Mouse (Mus musculus) neutrophil, adult 5-6 weeks (primary cell): ENCODE results near the gene Lrrc75a. TPM values are rescaled to one million over a fixed set of nuclear protein-coding genes. Genes with fewer than 3 reads are reported as not detected.

Experiments used
- ATAC-seq: fragments of 151-379, 151-347 bp; 2 replicates; pipeline ENCODE4 v1.8.0; 2017; ENCODE audit warnings: mild to moderate bottlenecking, moderate TSS enrichment; ENCODE audit not compliant: insufficient number of reproducible peaks, poor library complexity, low FRiP score, severe bottlenecking; ENCODE audit errors: extremely low read depth
- total RNA-seq: library from RNA; stranded (forward); fragments of 200-1000 nt; gene quantifications from 2 replicates; pipeline ENCODE4 v1.2.3, GENCODE M21; 2017

The Lrrc75a gene
- total RNA-seq, 1 experiment from 2014 or later = 3.4 TPM

DNA sequence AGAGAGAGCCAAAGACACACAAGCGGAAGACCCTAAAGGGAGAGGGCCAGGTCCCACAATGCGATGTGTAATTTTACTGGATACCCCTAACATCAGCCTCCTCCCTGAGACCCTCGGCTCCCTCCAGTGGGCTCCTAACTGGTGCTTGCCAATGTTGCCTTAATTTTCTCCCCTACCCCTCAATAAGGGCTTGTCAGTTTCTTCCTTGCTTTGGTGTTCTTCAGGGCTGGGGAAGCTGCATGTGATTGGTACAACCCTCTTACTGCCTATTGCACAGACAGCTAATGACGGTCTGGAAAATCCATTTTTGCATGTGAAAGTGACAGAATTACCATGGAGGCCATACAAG is 1.9 kb downstream of the Lrrc75a start:
- no peak for ATAC-seq

- ATAC-seq = no peak
Measured at GRCm38 (mm10) chr11:62645732-62646494, 2.4 kb downstream of the Lrrc75a start.

- ATAC-seq = no peak
Measured at GRCm38 (mm10) chr11:62645337-62645675, 3.0 kb downstream of the Lrrc75a start.

DNA sequence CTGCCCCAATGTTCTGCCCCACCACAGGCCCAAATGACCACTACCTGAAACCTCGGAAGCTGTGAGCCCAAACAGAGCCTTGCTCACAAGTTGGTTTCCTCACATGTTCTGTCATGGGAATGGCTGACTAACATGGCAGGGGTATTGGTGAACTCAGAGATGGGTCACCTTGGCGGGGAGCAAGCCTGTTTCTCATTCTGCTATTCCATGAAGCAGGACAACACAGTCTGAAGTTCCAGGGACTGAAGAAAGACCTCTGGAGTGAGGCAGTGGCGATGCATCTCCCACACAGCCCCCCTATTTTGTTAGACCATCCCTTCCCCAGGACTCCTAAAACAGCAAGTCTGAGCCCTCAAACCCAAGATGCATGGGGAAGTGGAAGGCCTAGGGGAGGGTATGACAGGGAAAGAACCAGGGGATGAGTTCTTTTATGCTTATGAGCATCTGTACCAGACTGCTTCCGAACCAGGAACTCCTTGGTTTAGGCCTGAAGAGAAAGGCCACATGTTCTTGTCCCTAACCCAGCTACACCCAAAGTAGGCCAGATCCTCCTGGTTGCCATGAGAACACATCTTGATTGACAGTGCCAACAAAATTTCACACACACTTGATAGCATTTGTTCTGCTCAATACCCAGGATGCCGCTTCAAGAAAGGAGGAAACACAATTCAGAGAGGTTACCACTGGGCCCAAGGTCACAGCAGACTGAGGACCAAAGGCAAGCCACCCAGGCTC is 3.6 kb downstream of the Lrrc75a start:
- no peak for ATAC-seq

DNA sequence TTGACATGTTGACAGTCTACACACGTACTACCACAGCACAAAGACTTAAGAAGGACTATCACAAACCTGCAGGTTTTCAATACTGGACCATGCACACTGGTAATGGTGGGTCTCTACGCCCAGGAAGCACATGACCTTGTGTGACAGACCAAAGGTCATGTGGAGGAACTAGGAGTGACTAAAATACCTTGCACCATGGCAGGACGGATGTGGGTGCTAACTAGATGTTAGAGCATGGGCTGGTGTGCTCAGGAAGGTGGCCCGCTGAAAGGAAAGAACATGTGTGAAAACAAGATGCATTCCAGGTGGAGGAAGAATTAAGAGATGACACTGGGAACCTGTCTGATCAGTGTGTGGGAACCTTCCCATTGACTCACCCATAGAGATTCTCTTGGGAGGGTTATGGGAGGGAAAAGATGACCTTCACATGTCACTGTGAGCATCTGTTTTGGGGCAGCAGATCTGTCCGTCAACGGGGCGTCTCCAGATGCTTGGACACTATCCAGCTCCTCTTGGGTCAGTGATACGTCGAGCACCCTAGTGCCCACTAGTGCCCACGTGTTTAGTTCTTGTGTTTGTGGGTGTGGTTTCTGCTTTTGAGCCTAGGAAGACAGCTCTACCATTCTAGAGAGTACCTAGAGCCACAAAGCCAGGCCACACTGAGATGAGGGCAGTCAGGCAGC is 4.5 kb downstream of the Lrrc75a start:
- no peak for ATAC-seq

GRCm38 (mm10) chr11:62643011-62643631 is 5.2 kb downstream of the Lrrc75a start:
- no peak for ATAC-seq

DNA sequence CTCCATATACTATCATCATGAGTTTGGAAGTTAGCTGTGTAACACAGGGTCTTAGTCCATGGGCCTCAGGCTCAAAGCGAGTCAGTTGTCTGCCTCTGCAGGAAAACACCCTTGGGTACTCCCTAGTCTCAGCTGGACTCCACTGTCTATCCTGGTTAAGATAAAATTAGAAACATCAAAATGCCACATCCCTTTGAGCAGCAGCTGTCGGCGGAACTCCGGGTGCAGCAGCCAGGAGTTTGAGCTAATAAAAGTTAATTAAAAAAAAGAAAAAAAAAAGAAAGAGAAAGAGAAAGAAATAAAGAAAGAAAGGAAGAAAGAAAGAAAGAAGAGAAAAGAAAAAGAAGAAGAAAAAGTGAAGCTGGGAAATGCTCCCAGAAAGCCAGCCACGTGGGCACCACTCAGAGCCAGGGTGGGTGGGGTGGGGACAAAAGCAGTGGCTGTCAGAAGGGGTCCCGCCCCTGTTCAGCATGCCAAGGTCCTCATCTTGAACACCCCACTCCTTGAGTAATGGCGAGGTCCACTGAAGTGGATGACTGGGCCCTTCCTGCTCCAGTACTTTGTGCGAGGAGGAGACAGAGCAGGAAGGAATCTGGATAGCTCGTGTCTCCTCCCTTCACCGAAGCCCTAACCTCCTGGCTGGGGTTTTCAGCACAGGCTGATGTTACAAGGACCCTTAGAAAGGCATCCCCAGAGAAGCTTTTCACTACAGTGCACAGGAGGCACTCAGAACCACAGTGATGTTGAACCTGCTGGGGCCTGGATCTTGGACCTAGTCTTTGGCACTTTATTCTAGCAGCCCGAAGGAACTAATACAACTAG is 6.1 kb downstream of the Lrrc75a start:
- no peak for ATAC-seq

DNA sequence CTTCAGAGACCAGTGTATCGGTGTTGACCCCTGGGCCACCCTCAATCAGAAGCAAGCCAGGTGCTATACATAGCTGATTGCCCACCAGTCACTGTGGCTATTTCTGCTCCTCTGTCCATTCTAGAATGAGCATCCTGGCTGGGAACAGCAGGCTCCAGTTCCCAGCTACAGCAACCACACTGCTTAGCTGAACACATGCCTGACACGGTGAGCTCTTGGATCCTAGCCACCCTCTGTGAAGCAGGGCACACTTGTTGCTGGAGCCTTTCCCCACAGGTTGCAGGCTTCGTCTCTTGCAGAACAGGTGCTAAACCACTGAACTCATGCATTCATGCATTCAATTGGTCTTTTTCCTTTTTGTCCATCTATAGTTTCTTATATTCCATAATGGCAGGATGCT is 7.9 kb downstream of the Lrrc75a start:
- ATAC-seq = no peak

- no peak for ATAC-seq
Measured at GRCm38 (mm10) chr11:62638402-62638801, 9.9 kb downstream of the Lrrc75a start.

DNA sequence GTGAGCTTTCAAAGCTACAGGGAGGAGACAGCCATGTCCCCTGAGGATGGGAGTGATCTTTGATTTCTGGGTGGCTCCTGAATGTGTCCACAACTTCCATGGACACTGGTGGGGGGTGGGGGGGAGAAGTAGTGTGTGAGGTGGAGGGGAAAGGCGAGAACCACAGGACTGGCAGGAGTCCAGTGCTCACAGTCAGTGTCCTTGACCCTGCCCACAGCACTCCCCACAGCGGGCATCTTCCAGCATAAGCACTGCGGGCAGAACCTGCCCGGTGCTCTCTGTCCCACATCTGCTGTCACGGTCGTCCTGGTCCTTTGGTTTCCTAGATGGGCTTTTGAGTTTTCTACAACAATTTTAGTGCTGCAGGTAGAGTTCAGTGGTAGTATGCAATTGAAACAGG is 10.5 kb downstream of the Lrrc75a start:
- no peak for ATAC-seq

- ATAC-seq = no peak
Measured at GRCm38 (mm10) chr11:62637401-62637800, 10.9 kb downstream of the Lrrc75a start.

- no peak for ATAC-seq
Measured at GRCm38 (mm10) chr11:62636840-62637221, 11.5 kb downstream of the Lrrc75a start.

- ATAC-seq = no peak
Measured at GRCm38 (mm10) chr11:62636105-62636839, 12.1 kb downstream of the Lrrc75a start.

DNA sequence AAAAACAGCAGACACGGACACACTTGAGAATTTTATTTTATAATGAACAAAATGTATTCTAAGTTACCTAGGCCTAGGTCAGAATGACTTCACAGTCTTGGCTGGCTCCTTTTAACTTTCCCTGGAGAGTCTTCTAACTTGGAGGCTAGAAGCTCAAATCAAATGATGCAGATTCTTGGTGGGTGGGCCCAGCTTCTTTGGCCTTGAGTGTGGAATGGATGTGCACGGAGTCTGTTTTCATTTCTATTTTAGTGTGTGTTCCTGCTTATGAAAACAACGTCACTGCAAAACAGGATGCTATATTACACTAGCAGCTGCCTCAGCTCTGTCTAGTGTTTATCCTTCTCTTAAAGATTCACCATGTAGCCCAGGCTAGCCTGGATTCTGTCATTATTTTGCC is 12.9 kb downstream of the Lrrc75a start:
- no peak for ATAC-seq

GRCm38 (mm10) chr11:62631138-62631537 is 17.2 kb downstream of the Lrrc75a start:
- ATAC-seq = no peak

- no peak for ATAC-seq
Measured at GRCm38 (mm10) chr11:62630225-62630821, 18.0 kb downstream of the Lrrc75a start.

- ATAC-seq = no peak
Measured at GRCm38 (mm10) chr11:62629352-62630224, 18.7 kb downstream of the Lrrc75a start.
